Mouse (Mus musculus) limb, embryonic 15.5 days (tissue): ENCODE measurements around the gene Kcnq1. TPM values are rescaled to one million over a fixed set of nuclear protein-coding genes. Genes with fewer than 3 reads are reported as not detected.
A peak's percentile ranks its signal among the peaks of the same experiment; 100 is the strongest.

Experiments used
- ATAC-seq: fragments of 200-750 bp; cut with Nextera tagmentation; 2 replicates; pipeline ENCODE4 v1.8.0; 2017; ENCODE audit warnings: low read depth, moderate TSS enrichment; ENCODE audit not compliant: insufficient number of reproducible peaks, low FRiP score, low TSS enrichment
- H3K27ac ChIP-seq: fragments of 300-500 bp; sonication (generic); 2 replicates; pipeline ENCODE4 v1.5.1; 2015; ENCODE audit warnings: moderate library complexity, mild to moderate bottlenecking, inconsistent platforms
- H3K27me3 ChIP-seq: fragments of 300-500 bp; sonication (generic); 2 replicates; pipeline ENCODE4 v1.6.1; 2015; ENCODE audit warnings: inconsistent platforms
- H3K36me3 ChIP-seq: fragments of 300-500 bp; sonication (generic); 2 replicates; pipeline ENCODE4 v1.6.1; 2015; ENCODE audit warnings: inconsistent platforms
- H3K4me1 ChIP-seq: fragments of 300-500 bp; sonication (generic); 2 replicates; pipeline ENCODE4 v1.6.1; 2015; ENCODE audit warnings: inconsistent platforms
- H3K4me2 ChIP-seq: fragments of 300-500 bp; sonication (generic); 2 replicates; pipeline ENCODE4 v1.6.1; 2015; ENCODE audit warnings: mild to moderate bottlenecking, inconsistent platforms
- H3K4me3 ChIP-seq: fragments of 300-500 bp; sonication (generic); 2 replicates; pipeline ENCODE4 v1.5.1; 2015; ENCODE audit warnings: mild to moderate bottlenecking, inconsistent platforms
- H3K9ac ChIP-seq: fragments of 300-500 bp; sonication (generic); 2 replicates; pipeline ENCODE4 v1.6.1; 2015; ENCODE audit warnings: inconsistent platforms
- H3K9me3 ChIP-seq: fragments of 300-500 bp; sonication (generic); 2 replicates; pipeline ENCODE4 v1.6.1; 2016; ENCODE audit warnings: inconsistent platforms
- WGBS: fragments of 180-500 bp; shearing (Covaris S2); methylation state at CpG from one replicate; pipeline ENCODE4 v1.1.7; 2015; 5-methylcytosine and 5-hydroxymethylcytosine counted together
- polyA plus RNA-seq: library from polyadenylated mRNA; unstranded; fragments of >200 nt; fragmentation: Nextera tagmentation; extraction: Ambion mirVana; gene quantifications from 2 replicates; pipeline ENCODE4 v1.2.1, GENCODE M21; 2015

Kcnq1 gene
- polyA plus RNA-seq, 1 experiment from 2014 or later: 1.1 TPM

DNA sequence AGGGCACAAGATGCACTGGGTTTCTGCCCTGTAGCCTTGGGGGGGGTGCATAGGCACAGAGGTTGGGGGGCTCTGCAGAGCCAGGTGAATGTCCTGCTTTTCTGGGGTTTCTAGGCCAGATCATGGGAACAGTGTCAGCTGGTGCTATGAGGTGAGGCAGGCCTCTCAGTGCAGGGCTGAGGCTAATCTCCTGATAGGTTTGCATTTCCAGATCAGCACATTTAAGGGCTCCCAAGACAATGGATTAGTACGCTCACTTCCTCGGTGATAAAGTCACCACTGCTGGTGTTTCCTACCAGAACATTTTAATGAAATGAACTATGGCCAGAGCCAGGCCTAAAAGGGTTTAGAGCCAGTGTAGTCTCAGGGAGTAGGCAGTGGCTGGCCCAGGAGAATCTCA, 36.5 kb downstream of the Kcnq1 start:
- H3K4me3 ChIP-seq: no peak overlapping the region
- no peaks in the 10 kb centered on the region for H3K9me3 ChIP-seq
- H3K36me3 ChIP-seq: no peaks in the 10 kb centered on the region
- no peak overlapping the region for H3K9ac ChIP-seq
- H3K4me2 ChIP-seq: no peak overlapping the region
- 80% methylated on average over 2 of the region's 2 CpGs for WGBS
- H3K4me1 ChIP-seq: peaks cover 10% of the 10 kb centered on the region
- no peak for ATAC-seq
- H3K27me3 ChIP-seq: no peaks in the 10 kb centered on the region
- H3K27ac ChIP-seq: no peak overlapping the region

GRCm38 (mm10) chr7:143147015-143147414, 40.9 kb downstream of the Kcnq1 start:
- H3K36me3 ChIP-seq: no peaks in the 10 kb centered on the region
- no peaks in the 10 kb centered on the region for H3K27me3 ChIP-seq
- peaks cover 10% of the 10 kb centered on the region for H3K4me1 ChIP-seq
- no peak overlapping the region for H3K9ac ChIP-seq
- H3K9me3 ChIP-seq: no peaks in the 10 kb centered on the region
- ATAC-seq: no peak
- no peak overlapping the region for H3K4me2 ChIP-seq
- H3K27ac ChIP-seq: no peak overlapping the region
- H3K4me3 ChIP-seq: no peak overlapping the region
- 65% methylated on average over 5 of the region's 5 CpGs for WGBS

DNA sequence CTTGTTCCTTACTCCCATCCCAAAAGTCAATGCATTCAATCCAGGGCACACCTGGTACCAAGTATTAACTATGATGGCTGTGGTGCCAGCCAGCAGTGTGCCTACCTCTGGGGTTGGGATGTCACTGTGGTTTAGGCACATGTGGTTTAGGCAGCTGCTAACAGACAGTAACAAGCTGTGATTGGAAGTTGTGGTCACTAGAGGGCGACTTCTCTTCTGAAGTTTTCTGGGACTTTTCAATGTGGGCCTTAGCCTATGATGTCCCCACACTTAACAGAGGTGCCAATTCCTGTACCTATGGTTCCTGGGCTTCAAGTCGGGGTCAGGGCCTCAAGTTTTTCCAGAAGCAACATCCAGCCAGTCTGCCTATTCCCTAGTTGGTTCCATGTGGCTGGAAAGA, 45.0 kb downstream of the Kcnq1 start:
- Histone ChIP-seq H3K27ac (no peak overlapping the region), H3K27me3 (no peaks in the 10 kb centered on the region), H3K9me3 (no peaks in the 10 kb centered on the region), H3K4me3 (no peak overlapping the region), H3K36me3 (no peaks in the 10 kb centered on the region), H3K4me2 (no peak overlapping the region), H3K9ac (no peak overlapping the region), H3K4me1 (peaks cover 35% of the 10 kb centered on the region)
- WGBS: 7% methylated on average over 2 of the region's 2 CpGs
- ATAC-seq: no peak

GRCm38 (mm10) chr7:143152350-143152749, 46.2 kb downstream of the Kcnq1 start:
- Histone ChIP-seq H3K27me3 (no peaks in the 10 kb centered on the region), H3K27ac (no peak overlapping the region), H3K4me2 (no peak overlapping the region), H3K4me3 (no peak overlapping the region), H3K9ac (no peak overlapping the region), H3K4me1 (peaks cover 29% of the 10 kb centered on the region), H3K36me3 (no peaks in the 10 kb centered on the region), H3K9me3 (no peaks in the 10 kb centered on the region)
- 27% methylated on average over 3 of the region's 3 CpGs for WGBS
- no peak for ATAC-seq

DNA sequence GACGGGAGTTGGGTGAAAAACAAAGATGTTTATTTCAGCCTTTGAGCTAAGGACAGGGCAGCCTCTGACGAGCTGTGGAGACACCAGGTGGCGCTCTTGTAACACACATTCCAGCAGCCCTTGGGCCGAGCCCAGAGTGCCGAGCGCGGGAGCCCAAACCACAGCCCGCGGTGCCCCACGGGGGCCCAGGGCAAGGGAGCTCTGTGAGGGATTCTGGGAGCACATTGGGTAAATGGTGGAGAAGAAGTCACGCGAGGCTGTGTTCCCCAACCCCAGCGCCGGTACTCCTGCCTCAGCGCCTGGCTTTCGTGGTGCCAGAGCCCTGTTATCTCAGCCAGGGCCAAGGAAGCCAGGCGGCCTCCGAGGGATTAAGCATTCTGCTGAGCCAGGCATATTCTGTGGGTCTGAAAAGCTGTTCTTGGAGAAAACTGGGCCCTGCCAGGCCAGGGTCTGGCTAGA, 47.8 kb downstream of the Kcnq1 start:
- Histone ChIP-seq H3K36me3 (no peaks in the 10 kb centered on the region), H3K4me2 (peak overlapping the region; percentile 54), H3K27ac (peak overlapping the region; percentile 91), H3K4me1 (peaks cover 38% of the 10 kb centered on the region), H3K9me3 (no peaks in the 10 kb centered on the region), H3K9ac (no peak overlapping the region), H3K27me3 (no peaks in the 10 kb centered on the region), H3K4me3 (peak overlapping the region; percentile 22)
- 3% methylated on average over 18 of the region's 18 CpGs for WGBS
- peak; percentile 74 for ATAC-seq

DNA sequence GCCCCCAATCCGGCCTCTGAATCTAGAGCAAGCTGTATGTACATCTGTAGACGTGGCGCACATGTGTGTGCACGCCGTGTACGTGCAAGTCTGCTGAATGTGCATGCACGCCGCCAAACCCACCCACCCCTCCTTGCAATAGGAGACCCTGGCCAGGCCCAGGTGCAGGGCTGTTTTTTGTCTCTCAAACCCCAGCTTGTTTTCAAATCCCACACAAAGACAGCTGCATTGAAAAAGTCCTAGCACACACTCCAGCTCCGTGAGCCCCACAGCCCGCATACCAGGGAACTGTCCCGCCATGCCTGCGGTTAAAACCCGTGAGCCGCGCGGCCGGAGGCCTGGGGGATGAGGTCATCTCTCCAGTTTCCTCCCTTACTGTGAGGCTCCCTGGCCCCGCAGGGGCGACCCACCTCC, 48.3 kb downstream of the Kcnq1 start:
- Histone ChIP-seq H3K9me3 (no peaks in the 10 kb centered on the region), H3K27ac (peak overlapping the region; percentile 91), H3K4me3 (0 out of 2 replicates have a peak overlapping the region, but pooled peaks have one; percentile 22), H3K4me2 (peak overlapping the region; percentile 54; the same call in 1 of the 2 replicates), H3K36me3 (no peaks in the 10 kb centered on the region), H3K4me1 (peaks cover 43% of the 10 kb centered on the region), H3K27me3 (no peaks in the 10 kb centered on the region), H3K9ac (no peak overlapping the region)
- WGBS: 17% methylated on average over 19 of the region's 19 CpGs
- ATAC-seq: peak; percentile 75

- Histone ChIP-seq H3K36me3 (no peaks in the 10 kb centered on the region), H3K4me2 (no peak overlapping the region), H3K9ac (no peak overlapping the region), H3K4me1 (peaks cover 49% of the 10 kb centered on the region), H3K27ac (peak overlapping the region; percentile 91), H3K27me3 (no peaks in the 10 kb centered on the region), H3K9me3 (no peaks in the 10 kb centered on the region), H3K4me3 (no peak overlapping the region)
- WGBS: 42% methylated on average over 5 of the region's 5 CpGs
- ATAC-seq: no peak
These were observed 49.1 kb downstream of the Kcnq1 start for GRCm38 (mm10) chr7:143155257-143155656.

GRCm38 (mm10) chr7:143158690-143159425, 52.7 kb downstream of the Kcnq1 start:
- H3K9me3 ChIP-seq: no peaks in the 10 kb centered on the region
- ATAC-seq: no peak
- 63% methylated on average over 12 of the region's 14 CpGs for WGBS
- no peak overlapping the region for H3K4me2 ChIP-seq
- no peaks in the 10 kb centered on the region for H3K27me3 ChIP-seq
- H3K4me3 ChIP-seq: no peak overlapping the region
- H3K9ac ChIP-seq: no peak overlapping the region
- H3K4me1 ChIP-seq: peaks cover 41% of the 10 kb centered on the region
- H3K36me3 ChIP-seq: no peaks in the 10 kb centered on the region
- H3K27ac ChIP-seq: no peak overlapping the region

- H3K36me3 ChIP-seq: no peaks in the 10 kb centered on the region
- H3K9me3 ChIP-seq: no peaks in the 10 kb centered on the region
- H3K4me2 ChIP-seq: no peak overlapping the region
- ATAC-seq: no peak
- no peak overlapping the region for H3K27ac ChIP-seq
- H3K27me3 ChIP-seq: no peaks in the 10 kb centered on the region
- H3K4me3 ChIP-seq: no peak overlapping the region
- no peak overlapping the region for H3K9ac ChIP-seq
- 41% methylated on average over 11 of the region's 11 CpGs for WGBS
- peaks cover 35% of the 10 kb centered on the region for H3K4me1 ChIP-seq
These were observed 53.3 kb downstream of the Kcnq1 start for GRCm38 (mm10) chr7:143159446-143159845.

DNA sequence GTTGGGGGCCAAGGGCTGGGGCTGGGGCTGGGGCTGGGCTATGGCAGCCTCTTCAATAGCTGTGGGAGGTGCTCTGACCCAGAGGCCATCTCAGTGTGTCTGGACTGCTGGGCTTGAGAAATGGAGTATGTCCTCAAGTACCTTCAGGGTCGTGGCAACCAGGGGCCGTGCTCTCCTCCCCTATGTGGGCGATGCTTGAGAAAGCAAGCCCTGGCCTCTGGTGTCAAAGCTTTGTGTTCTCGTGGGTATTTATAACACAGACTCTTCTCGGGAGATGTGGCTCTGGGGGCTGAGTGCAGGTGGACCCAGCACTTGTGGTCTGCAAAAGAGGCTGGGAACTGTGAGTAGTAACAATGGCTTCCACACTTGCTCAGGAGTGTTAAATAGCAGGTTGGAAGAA, 53.9 kb downstream of the Kcnq1 start:
- Histone ChIP-seq H3K27me3 (no peaks in the 10 kb centered on the region), H3K9ac (no peak overlapping the region), H3K36me3 (no peaks in the 10 kb centered on the region), H3K9me3 (no peaks in the 10 kb centered on the region), H3K4me1 (peaks cover 29% of the 10 kb centered on the region), H3K4me3 (no peak overlapping the region), H3K27ac (no peak overlapping the region), H3K4me2 (no peak overlapping the region)
- 79% methylated on average over 5 of the region's 5 CpGs for WGBS
- no peak for ATAC-seq

- no peaks in the 10 kb centered on the region for H3K36me3 ChIP-seq
- ATAC-seq: no peak
These were observed 55.9 kb downstream of the Kcnq1 start for GRCm38 (mm10) chr7:143162051-143162450.

DNA sequence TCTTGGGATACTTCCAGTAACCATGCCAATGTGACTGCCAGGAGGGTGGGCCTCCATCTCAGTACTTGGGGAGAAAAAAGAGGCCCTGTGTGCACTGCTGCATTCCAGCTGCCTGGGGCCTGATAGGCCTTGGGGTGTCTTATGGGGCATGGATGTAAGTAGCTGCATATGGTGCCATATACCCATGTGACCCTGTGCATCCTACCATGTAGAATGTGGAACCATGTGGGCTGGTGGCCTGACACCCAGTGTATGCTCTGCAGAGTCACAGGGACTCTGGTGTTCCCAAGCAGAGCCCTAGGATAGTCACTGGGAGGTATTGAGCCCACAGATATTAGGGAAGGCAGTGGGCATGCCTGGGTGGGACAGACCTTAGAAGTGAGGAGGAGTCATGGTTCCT, 57.9 kb downstream of the Kcnq1 start:
- no peaks in the 10 kb centered on the region for H3K36me3 ChIP-seq
- H3K4me2 ChIP-seq: no peak overlapping the region
- 0 out of 2 replicates have a peak, but pooled peaks have one; percentile 22 for ATAC-seq
- H3K9ac ChIP-seq: no peak overlapping the region
- no peak overlapping the region for H3K4me3 ChIP-seq
- no peaks in the 10 kb centered on the region for H3K9me3 ChIP-seq
- H3K4me1 ChIP-seq: peaks cover 10% of the 10 kb centered on the region
- no peaks in the 10 kb centered on the region for H3K27me3 ChIP-seq
- H3K27ac ChIP-seq: no peak overlapping the region

More at GRCm38 (mm10) chr7:143162051-143162450, 55.9 kb downstream of the Kcnq1 start:
- Histone ChIP-seq H3K27me3 (no peaks in the 10 kb centered on the region), H3K9me3 (no peaks in the 10 kb centered on the region), H3K4me3 (no peak overlapping the region), H3K9ac (no peak overlapping the region), H3K4me2 (no peak overlapping the region), H3K4me1 (peaks cover 20% of the 10 kb centered on the region), H3K27ac (no peak overlapping the region)
- 59% methylated on average over 3 of the region's 3 CpGs for WGBS
